Mouse (Mus musculus) cerebellum, adult 8-10 months (tissue): ENCODE data around the gene Uggt1.

ENCODE experiments used
- DNase-seq: peaks from one replicate; pipeline ENCODE4 v3.0.0; 2022

The Uggt1 gene

GRCm38 (mm10) chr1:36109987-36110386 is 134.5 kb downstream of the Uggt1 start:
- DNase-seq: no peak

GRCm38 (mm10) chr1:36105917-36106706 is 138.4 kb downstream of the Uggt1 start:
- no peak for DNase-seq

- no peak for DNase-seq
Observed at GRCm38 (mm10) chr1:36100371-36100770, 144.1 kb downstream of the Uggt1 start.

GRCm38 (mm10) chr1:36098432-36098831 is 146.1 kb downstream of the Uggt1 start:
- no peak for DNase-seq

- DNase-seq: no peak
Observed at GRCm38 (mm10) chr1:36095423-36096272, 148.9 kb downstream of the Uggt1 start.

GRCm38 (mm10) chr1:36093741-36094140 is 150.8 kb downstream of the Uggt1 start:
- no peak for DNase-seq

- no peak for DNase-seq
Observed at GRCm38 (mm10) chr1:36091246-36091645, 153.3 kb downstream of the Uggt1 start.

- no peak for DNase-seq
Observed at GRCm38 (mm10) chr1:36090722-36091110, 153.8 kb downstream of the Uggt1 start.
